Mouse (Mus musculus): ENCODE measurements around the gene Met.

DNA sequence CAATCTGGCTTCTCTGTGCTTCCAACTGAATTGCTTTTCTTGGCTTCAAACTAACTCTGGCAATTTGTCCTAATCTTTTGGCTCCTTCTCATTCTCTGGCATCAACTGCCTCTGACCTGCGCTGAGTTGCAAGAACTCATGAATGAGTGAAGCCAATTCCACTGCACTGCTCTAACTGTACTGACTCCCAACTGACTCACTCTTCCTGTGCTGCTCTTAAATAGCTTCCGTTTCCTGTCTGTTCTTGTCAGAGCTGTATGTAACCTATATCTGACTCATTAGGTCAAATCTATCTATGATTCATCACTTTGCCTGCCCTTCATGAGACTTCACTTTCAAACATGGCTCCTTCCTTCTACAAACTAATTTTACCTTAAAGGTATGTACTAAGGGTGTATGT is 130.4 kb downstream of the Met start:
- TF ChIP-seq CTCF (IDR thresholded peaks at IDR 0.05; ENCODE audit: insufficient read depth, low read depth, low read length) (no peak), POLR2A (IDR thresholded peaks at IDR 0.05; ENCODE audit: insufficient read depth, low read depth, low read length) (no peak)
